Mouse (Mus musculus): ENCODE results near the gene Rsg1.

DNA sequence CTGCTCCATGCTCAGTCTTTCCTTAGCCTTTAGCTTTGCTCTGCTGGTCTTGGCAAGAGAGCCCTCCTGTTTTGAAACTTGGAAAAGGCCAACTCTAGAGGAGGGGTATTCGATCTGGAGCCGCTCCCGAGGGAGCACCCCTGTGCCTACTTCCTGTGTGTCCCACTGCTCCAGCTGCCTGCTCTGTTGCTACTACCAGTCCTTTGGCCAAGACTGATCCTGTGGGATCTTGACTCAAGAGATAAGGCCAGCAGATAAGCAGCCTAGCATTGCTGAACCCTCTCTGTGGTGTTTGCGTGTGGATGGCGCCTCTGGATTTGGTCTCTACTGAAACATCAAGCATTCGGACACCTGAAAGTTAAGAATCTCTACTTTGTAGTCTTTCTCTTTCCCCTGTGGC, 11.6 kb upstream of the Rsg1 start:
- no peak for TF ChIP-seq CTCF (IDR thresholded peaks at IDR 0.05; ENCODE audit: extremely low read depth, insufficient read depth, insufficient read length, insufficient replicate concordance)
- TF ChIP-seq POLR2A (IDR thresholded peaks at IDR 0.05; ENCODE audit: low read depth, low read length): no peak
